Comparison of ENCODE assay signal across 15 mouse cellular contexts in the genomic region with DNA sequence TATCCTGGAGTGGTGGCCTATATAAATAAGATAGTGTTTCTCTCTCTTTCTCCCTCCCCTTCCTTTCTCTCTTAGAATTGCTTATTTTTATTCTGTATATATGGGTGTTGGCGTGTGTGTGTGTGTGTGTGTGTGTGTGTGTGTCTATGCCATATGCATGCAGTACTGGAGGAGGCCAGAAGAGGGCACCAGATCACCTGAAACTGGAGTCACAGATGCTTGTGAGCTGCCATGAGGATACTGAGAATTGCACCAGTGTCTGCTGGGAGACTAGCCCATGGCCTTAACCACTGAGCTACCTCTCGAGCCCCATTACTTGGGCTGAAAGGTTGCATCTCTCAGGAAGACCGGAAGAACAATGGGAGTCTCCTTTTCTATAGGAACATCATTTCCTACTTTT.
DNase-seq lines count a peak whose midpoint lies in the region; ATAC-seq and TF ChIP-seq lines count a peak whose summit lies in the region.
"Had no signal": no experiment of that assay in that cellular context is flagged by ENCODE, and none has a peak within 500 bp of the region (broad histone marks: within the 10 kb centered on the region; RNA-seq: fewer than 3 reads in every experiment).

No protein-coding gene starts in this region.

- 90% methylated on average over 3 of the region's 3 CpGs for WGBS in heart, postnatal 0 days
- 87% methylated on average over 3 of the region's 3 CpGs for WGBS in lung, embryonic 14.5 days

- ATAC-seq in heart, postnatal 0 days (ENCODE audit: insufficient read depth, low read depth), result no peak
- ATAC-seq in lung, embryonic 14.5 days (ENCODE audit: insufficient read depth), result no peak

- peaks cover 5% of the 10 kb centered on the region; the same call in 1 of the 2 replicates for H3K9me3 ChIP-seq in heart, postnatal 0 days (replicated peaks; ENCODE audit: control insufficient read depth, low read length)
- H3K9me3 ChIP-seq in lung, embryonic 14.5 days (ENCODE audit: low read depth, low read length), result no peaks in the 10 kb centered on the region
- H3K9me3 ChIP-seq in ES-Bruce4 (replicated peaks; ENCODE audit: control insufficient read depth, insufficient read depth, low read length, poor library complexity, severe bottlenecking), result no peaks in the 10 kb centered on the region
- H3K9me3 ChIP-seq: lung, embryonic 15.5 days had no signal

- H3K27ac ChIP-seq in heart, postnatal 0 days (ENCODE audit: low read depth), result no peak overlapping the region
- no peak overlapping the region for H3K27ac ChIP-seq in lung, embryonic 14.5 days (ENCODE audit: low read depth)
- H3K27ac ChIP-seq in ES-Bruce4 (ENCODE audit: insufficient read depth, low read length), result no peak overlapping the region
- H3K27ac ChIP-seq: lung, embryonic 15.5 days had no signal

- no peak for TF ChIP-seq EP300 in heart, postnatal 0 days (IDR thresholded peaks at IDR 0.05; ENCODE audit: low read depth)
- no peak for TF ChIP-seq EP300 in ES-Bruce4 (IDR thresholded peaks at IDR 0.05; ENCODE audit: insufficient read depth, low read depth, low read length)

- peaks cover 6% of the 10 kb centered on the region; the same call in 1 of the 2 replicates for H3K4me1 ChIP-seq in heart, postnatal 0 days (ENCODE audit: control insufficient read depth, insufficient read depth)
- no peaks in the 10 kb centered on the region for H3K4me1 ChIP-seq in lung, embryonic 14.5 days (ENCODE audit: insufficient read depth)
- no peaks in the 10 kb centered on the region for H3K4me1 ChIP-seq in ES-Bruce4 (ENCODE audit: control insufficient read depth, insufficient read depth, low read length)
- H3K4me1 ChIP-seq: lung, embryonic 15.5 days had no signal

- no peak overlapping the region for H3K4me3 ChIP-seq in heart, postnatal 0 days (ENCODE audit: low read depth, low read length)
- no peak overlapping the region for H3K4me3 ChIP-seq in lung, embryonic 14.5 days (ENCODE audit: low read depth, low read length)
- H3K4me3 ChIP-seq in ES-Bruce4 (ENCODE audit: low read depth, low read length), result no peak overlapping the region
- H3K4me3 ChIP-seq: lung, embryonic 15.5 days had no signal

- peak; percentile 30 for TF ChIP-seq CTCF in heart, postnatal 0 days (IDR thresholded peaks at IDR 0.05; ENCODE audit: low read depth)
- TF ChIP-seq CTCF in lung, embryonic 14.5 days (IDR thresholded peaks at IDR 0.05; ENCODE audit: low read depth), result peak; percentile 55
- peak; percentile 31 for TF ChIP-seq CTCF in ES-Bruce4 (IDR thresholded peaks at IDR 0.05; ENCODE audit: low read depth, low read length)

- no peak for DNase-seq in heart, postnatal 0 days (ENCODE audit: low spot score)
- DNase-seq in heart, postnatal 14 days, result no peak
- DNase-seq in lung, embryonic 14.5 days, result no peak
- DNase-seq in lung, postnatal 25 days (ENCODE audit: low spot score), result no peak
- peak; percentile 26 for DNase-seq in induced T-regulatory cell, adult 2 months (ENCODE audit: low read depth)
- DNase-seq in frontal cortex, postnatal 36 days (ENCODE audit: low spot score in 2 of 2), result no peak
- DNase-seq in Muller cell, postnatal 12 days (ENCODE audit: inconsistent ontology term), result no peak
- DNase-seq: cerebellum, adult 9-11 months; heart, postnatal 4 days; kidney, adult 9 months; left cerebral cortex, postnatal 4 days; thymus, postnatal 14 days had no signal

- intact Hi-C loops in heart, postnatal 14 days (cut with DNase I), result no loop called here

- no peaks in the 10 kb centered on the region for H3K27me3 ChIP-seq in heart, postnatal 0 days (ENCODE audit: control insufficient read depth, insufficient read depth, low read length)
- no peaks in the 10 kb centered on the region for H3K27me3 ChIP-seq in lung, embryonic 14.5 days (ENCODE audit: insufficient read depth, low read length)
- no peaks in the 10 kb centered on the region for H3K27me3 ChIP-seq in ES-Bruce4 (ENCODE audit: control insufficient read depth, insufficient read depth, low read length, poor library complexity, severe bottlenecking)
- H3K27me3 ChIP-seq: lung, embryonic 15.5 days had no signal

- no peak overlapping the region for H3K4me2 ChIP-seq in heart, postnatal 0 days (ENCODE audit: low read depth, low read length)
- H3K4me2 ChIP-seq in lung, embryonic 14.5 days, result no peak overlapping the region
- H3K4me2 ChIP-seq: lung, embryonic 15.5 days; midbrain, embryonic 11.5 days had no signal

- H3K9ac ChIP-seq in heart, postnatal 0 days (replicated peaks; ENCODE audit: low read depth, low read length), result no peak overlapping the region
- no peak overlapping the region for H3K9ac ChIP-seq in lung, embryonic 14.5 days
- H3K9ac ChIP-seq in ES-Bruce4 (ENCODE audit: low read depth, poor library complexity, severe bottlenecking), result no peak overlapping the region
- H3K9ac ChIP-seq: lung, embryonic 15.5 days had no signal

- no peak for TF ChIP-seq POLR2A in ES-Bruce4 (IDR thresholded peaks at IDR 0.05; ENCODE audit: insufficient read depth, low read length)

- H3K36me3 ChIP-seq in heart, postnatal 0 days (replicated peaks; ENCODE audit: control insufficient read depth, insufficient read depth, low read length), result no peaks in the 10 kb centered on the region
- no peaks in the 10 kb centered on the region for H3K36me3 ChIP-seq in lung, embryonic 14.5 days (ENCODE audit: insufficient read depth)
- no peaks in the 10 kb centered on the region for H3K36me3 ChIP-seq in ES-Bruce4 (ENCODE audit: control insufficient read depth, insufficient read depth, low read length, poor library complexity, severe bottlenecking)
- H3K36me3 ChIP-seq: lung, embryonic 15.5 days had no signal
